Mouse (Mus musculus): ENCODE results near the gene Prpf38b.
A peak's percentile ranks its signal among the peaks of the same experiment; 100 is the strongest.

The Prpf38b gene

GRCm38 (mm10) chr3:108911548-108912413 is at the start of gene Prpf38b:
Gene Prpf38b (minus strand): TSS chr3:108911727.
- peak; percentile 98 for DNase-seq (ENCODE audit: low spot score in 2 of 2)

- DNase-seq (ENCODE audit: low spot score in 2 of 2), result peak; percentile 67 to 73
Observed at GRCm38 (mm10) chr3:108961226-108961625, 49.7 kb upstream of the Prpf38b start.

- DNase-seq (ENCODE audit: low spot score in 2 of 2), result no peak
Observed at GRCm38 (mm10) chr3:108959680-108960295, 48.3 kb upstream of the Prpf38b start.

- DNase-seq (ENCODE audit: low spot score in 2 of 2), result no peak
Observed at GRCm38 (mm10) chr3:108957976-108958375, 46.4 kb upstream of the Prpf38b start.

GRCm38 (mm10) chr3:108940996-108941395 is 29.5 kb upstream of the Prpf38b start:
- DNase-seq (ENCODE audit: low spot score in 2 of 2), result no peak

GRCm38 (mm10) chr3:108940001-108940633 is 28.6 kb upstream of the Prpf38b start, which contains the start of gene Gm9857:
Gene Gm9857 (minus strand): TSS chr3:108940445.
- DNase-seq (ENCODE audit: low spot score in 2 of 2), result peak in 1 of 2 experiments; percentile 26

- no peak for DNase-seq (ENCODE audit: low spot score in 2 of 2)
Observed at GRCm38 (mm10) chr3:108939573-108939972, 28.0 kb upstream of the Prpf38b start, which contains the start of gene Henmt1. Gene Henmt1 (plus strand): TSS chr3:108939873.

GRCm38 (mm10) chr3:108938691-108939090 is 27.2 kb upstream of the Prpf38b start:
- no peak for DNase-seq (ENCODE audit: low spot score in 2 of 2)

GRCm38 (mm10) chr3:108933557-108933956 is 22.0 kb upstream of the Prpf38b start:
- no peak for DNase-seq (ENCODE audit: low spot score in 2 of 2)

GRCm38 (mm10) chr3:108926308-108926707 is 14.8 kb upstream of the Prpf38b start:
- no peak for DNase-seq (ENCODE audit: low spot score in 2 of 2)

GRCm38 (mm10) chr3:108925677-108926076 is 14.2 kb upstream of the Prpf38b start:
- DNase-seq (ENCODE audit: low spot score in 2 of 2), result no peak

- no peak for DNase-seq (ENCODE audit: low spot score in 2 of 2)
Observed at GRCm38 (mm10) chr3:108921822-108922221, 10.3 kb upstream of the Prpf38b start.

GRCm38 (mm10) chr3:108920442-108921070 is 9.0 kb upstream of the Prpf38b start:
- no peak for DNase-seq (ENCODE audit: low spot score in 2 of 2)

- DNase-seq (ENCODE audit: low spot score in 2 of 2), result no peak
Observed at GRCm38 (mm10) chr3:108918852-108919251, 7.3 kb upstream of the Prpf38b start.

GRCm38 (mm10) chr3:108917986-108918385 is 6.5 kb upstream of the Prpf38b start:
- no peak for DNase-seq (ENCODE audit: low spot score in 2 of 2)

- DNase-seq (ENCODE audit: low spot score in 2 of 2), result no peak
Observed at GRCm38 (mm10) chr3:108916857-108917256, 5.3 kb upstream of the Prpf38b start.

GRCm38 (mm10) chr3:108915999-108916398 is 4.5 kb upstream of the Prpf38b start:
- no peak for DNase-seq (ENCODE audit: low spot score in 2 of 2)

- DNase-seq (ENCODE audit: low spot score in 2 of 2), result peak; percentile 69 to 74
Observed at GRCm38 (mm10) chr3:108911081-108911547, 413 bp downstream of the Prpf38b start.

GRCm38 (mm10) chr3:108910303-108911080 is 1.0 kb downstream of the Prpf38b start:
- DNase-seq (ENCODE audit: low spot score in 2 of 2), result peak in 1 of 2 experiments; percentile 37

- DNase-seq (ENCODE audit: low spot score in 2 of 2), result no peak
Observed at GRCm38 (mm10) chr3:108902934-108903333, 8.6 kb downstream of the Prpf38b start.

GRCm38 (mm10) chr3:108902038-108902437 is 9.5 kb downstream of the Prpf38b start:
- DNase-seq (ENCODE audit: low spot score in 2 of 2), result no peak

All from right cerebral cortex, postnatal 10 days (tissue).